Mouse (Mus musculus): ENCODE results near the gene Idnk.

Gene Idnk

GRCm38 (mm10) chr13:58157447-58158098 is at the start of gene Idnk:
TSS of gene Idnk (plus strand) at chr13:58157649.
- peak; percentile 91 for DNase-seq (ENCODE audit: low spot score)

GRCm38 (mm10) chr13:58111306-58111705 is 46.1 kb upstream of the Idnk start:
- DNase-seq (ENCODE audit: low spot score): no peak

GRCm38 (mm10) chr13:58112191-58112590 is 45.3 kb upstream of the Idnk start:
- no peak for DNase-seq (ENCODE audit: low spot score)

GRCm38 (mm10) chr13:58112601-58113041 is 44.8 kb upstream of the Idnk start:
- DNase-seq (ENCODE audit: low spot score): no peak

GRCm38 (mm10) chr13:58113061-58113900 is 44.2 kb upstream of the Idnk start, which contains the start of gene Klhl3:
TSS of gene Klhl3 (minus strand) at chr13:58113592.
- peak; percentile 83 for DNase-seq (ENCODE audit: low spot score)

GRCm38 (mm10) chr13:58115227-58115626 is 42.2 kb upstream of the Idnk start:
- peak; percentile 10 for DNase-seq (ENCODE audit: low spot score)

- no peak for DNase-seq (ENCODE audit: low spot score)
These were observed 40.6 kb upstream of the Idnk start for GRCm38 (mm10) chr13:58116801-58117200.

GRCm38 (mm10) chr13:58117318-58118017 is 40.0 kb upstream of the Idnk start:
- peak; percentile 68 for DNase-seq (ENCODE audit: low spot score)

GRCm38 (mm10) chr13:58122786-58123297 is 34.6 kb upstream of the Idnk start:
- no peak for DNase-seq (ENCODE audit: low spot score)

- DNase-seq (ENCODE audit: low spot score): no peak
These were observed 34.1 kb upstream of the Idnk start for GRCm38 (mm10) chr13:58123381-58123780.

GRCm38 (mm10) chr13:58124278-58124677 is 33.2 kb upstream of the Idnk start:
- DNase-seq (ENCODE audit: low spot score): no peak

GRCm38 (mm10) chr13:58124989-58125388 is 32.5 kb upstream of the Idnk start:
- no peak for DNase-seq (ENCODE audit: low spot score)

GRCm38 (mm10) chr13:58126126-58126525 is 31.3 kb upstream of the Idnk start:
- peak; percentile 88 for DNase-seq (ENCODE audit: low spot score)

GRCm38 (mm10) chr13:58126862-58127765 is 30.3 kb upstream of the Idnk start:
- DNase-seq (ENCODE audit: low spot score): no peak

GRCm38 (mm10) chr13:58127766-58128361 is 29.6 kb upstream of the Idnk start:
- DNase-seq (ENCODE audit: low spot score): peak; percentile 46

- peak; percentile 95 for DNase-seq (ENCODE audit: low spot score)
These were observed 29.1 kb upstream of the Idnk start, which contains the start of gene Hnrnpa0 for GRCm38 (mm10) chr13:58128396-58128767. TSS of gene Hnrnpa0 (minus strand) at chr13:58128556.

GRCm38 (mm10) chr13:58128768-58129671 is 28.4 kb upstream of the Idnk start:
- DNase-seq (ENCODE audit: low spot score): peak; percentile 95

GRCm38 (mm10) chr13:58129687-58130246 is 27.7 kb upstream of the Idnk start:
- DNase-seq (ENCODE audit: low spot score): peak; percentile 34

- DNase-seq (ENCODE audit: low spot score): no peak
These were observed 25.8 kb upstream of the Idnk start for GRCm38 (mm10) chr13:58131692-58132091.

Data from embryo, embryonic 10.5 days (tissue).